Mouse (Mus musculus): ENCODE measurements around the gene Rbms2. TPM values are rescaled to one million over a fixed set of nuclear protein-coding genes. Genes with fewer than 3 reads are reported as not detected.

Rbms2 gene
- total RNA-seq, 1 experiment from 2014 or later, result 6.5 TPM

Other genes with a start within 250 kb of the Rbms2 start
- gene Hsd17b6, start 172.7 kb downstream of the Rbms2 start, total RNA-seq (2017), result not detected in 3 replicates
- gene Prim1, start 165.1 kb downstream of the Rbms2 start, total RNA-seq (2017), result 8.2 to 17.1 TPM (median 11.8 TPM) in 3 replicates
- gene Naca, start 144.7 kb downstream of the Rbms2 start, total RNA-seq (2017), result 950 to 1,122 TPM (median 1,063 TPM) in 3 replicates
- gene Ptges3, start 121.3 kb downstream of the Rbms2 start, total RNA-seq (2017), result 122 to 160 TPM (median 144 TPM) in 3 replicates
- gene Atp5b, start 97.0 kb downstream of the Rbms2 start, total RNA-seq (2017), result 601 to 762 TPM (median 711 TPM) in 3 replicates
- 36.8 to 80.0 TPM (median 45.1 TPM) in 3 replicates for gene Baz2a, start 88.7 kb downstream of the Rbms2 start, total RNA-seq (2017)
- gene Gls2, start 14.2 kb upstream of the Rbms2 start, total RNA-seq (2017), result not detected in 3 replicates
- 5.1 to 9.0 TPM (median 7.3 TPM) in 3 replicates for gene Spryd4, start 31.5 kb upstream of the Rbms2 start, total RNA-seq (2017)
- gene Mip, start 45.5 kb upstream of the Rbms2 start, total RNA-seq (2017), result not detected in 3 replicates
- gene Timeless, start 51.8 kb upstream of the Rbms2 start, total RNA-seq (2017), result 6.0 to 13.5 TPM (median 9.7 TPM) in 3 replicates
- gene Apon, start 73.8 kb upstream of the Rbms2 start, total RNA-seq (2017), result not detected in 3 replicates
- gene Apof, start 88.4 kb upstream of the Rbms2 start, total RNA-seq (2017), result 0.39 TPM in 1 of 3 replicates, not detected in the others
- 17.5 to 30.8 TPM (median 30.3 TPM) in 3 replicates for gene Stat2, start 90.3 kb upstream of the Rbms2 start, total RNA-seq (2017)
- not detected in 3 replicates for gene Il23a, start 118.5 kb upstream of the Rbms2 start, total RNA-seq (2017)
- gene Pan2, start 123.0 kb upstream of the Rbms2 start, total RNA-seq (2017), result 12.1 to 21.8 TPM (median 14.6 TPM) in 3 replicates
- 31.0 to 45.3 TPM (median 42.6 TPM) in 3 replicates for gene Cnpy2, start 142.2 kb upstream of the Rbms2 start, total RNA-seq (2017)
- gene Cs, start 157.4 kb upstream of the Rbms2 start, total RNA-seq (2017), result 72.5 to 84.0 TPM (median 77.3 TPM) in 3 replicates
- 18.2 to 21.9 TPM (median 19.4 TPM) in 3 replicates for gene Coq10a, start 188.7 kb upstream of the Rbms2 start, total RNA-seq (2017)
- 6.5 to 18.2 TPM (median 8.3 TPM) in 3 replicates for gene Ankrd52, start 196.8 kb upstream of the Rbms2 start, total RNA-seq (2017)
- not detected in 3 replicates for gene Slc39a5, start 220.9 kb upstream of the Rbms2 start, total RNA-seq (2017)
- gene Nabp2, start 231.2 kb upstream of the Rbms2 start, total RNA-seq (2017), result 34.6 to 49.4 TPM (median 44.2 TPM) in 3 replicates
- 16.2 to 36.8 TPM (median 28.3 TPM) in 3 replicates for gene Rnf41, start 231.4 kb upstream of the Rbms2 start, total RNA-seq (2017)

Data from monocyte, adult 5-6 weeks (primary cell).